Mouse (Mus musculus) layer of hippocampus, postnatal 10 days (tissue): ENCODE results near the gene Mrps33. TPM values are rescaled to one million over a fixed set of nuclear protein-coding genes. Genes with fewer than 3 reads are reported as not detected.

Experiments
- DNase-seq, 2 experiments: peaks; one replicate each; pipeline ENCODE4 v3.0.0; 2021; ENCODE audit warnings: low spot score in 2 of 2
- long read RNA-seq: library from polyadenylated mRNA; stranded (forward); transcript quantifications from one replicate; pipeline ENCODE4 v2.0.0, GENCODE M21; 2023
- total RNA-seq, 2 experiments: library from RNA; stranded (reverse); gene quantifications; 2 replicates each; pipeline ENCODE4 v1.2.3; 2021

Mrps33 gene
- total RNA-seq = 100 to 1,000 TPM in 1 of 2 experiments, 10 to 100 TPM in 1; 97.2 to 114 TPM
- long read RNA-seq, transcript Mrps33-202 (3 exons, 500 nt) = minor isoform, 7 of 230 reads
- long read RNA-seq, transcript Mrps33-201 (3 exons, 1,107 nt) = major isoform, 208 of 230 reads
- long read RNA-seq, partial matches to known transcripts = 3 of 230 reads
- long read RNA-seq, other reads (novel, unspliced or antisense) = 12 of 230 reads

DNA sequence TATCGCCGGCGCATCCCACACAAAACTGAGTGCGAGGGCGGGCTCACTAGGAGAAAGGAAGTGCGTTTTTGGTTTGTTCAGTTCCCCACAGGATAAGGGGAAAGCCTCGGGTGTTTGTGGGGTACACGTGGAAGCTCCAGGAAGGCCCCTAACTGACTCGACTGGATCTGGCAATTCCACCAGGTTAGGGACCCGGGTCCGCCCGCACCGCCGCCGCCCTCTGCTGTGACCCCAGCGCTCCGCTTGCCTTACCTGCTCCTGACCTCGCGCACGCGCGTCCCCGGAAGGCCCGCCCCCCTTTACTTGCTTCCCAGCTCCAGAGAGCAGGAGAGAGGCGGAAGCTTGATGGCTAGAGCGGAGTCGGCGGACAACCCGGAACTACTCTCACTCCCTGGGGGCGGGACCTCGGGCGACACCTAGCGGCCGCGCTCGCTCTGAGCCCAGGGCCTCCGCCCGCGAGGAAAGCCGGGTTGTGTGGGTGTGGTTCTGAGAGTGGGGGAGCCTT, at the start of gene Mrps33:
Gene Mrps33 (minus strand): TSS at position 377 of the 505 bp plus-strand sequence.
- DNase-seq = peak; percentile 97 to 98

DNA sequence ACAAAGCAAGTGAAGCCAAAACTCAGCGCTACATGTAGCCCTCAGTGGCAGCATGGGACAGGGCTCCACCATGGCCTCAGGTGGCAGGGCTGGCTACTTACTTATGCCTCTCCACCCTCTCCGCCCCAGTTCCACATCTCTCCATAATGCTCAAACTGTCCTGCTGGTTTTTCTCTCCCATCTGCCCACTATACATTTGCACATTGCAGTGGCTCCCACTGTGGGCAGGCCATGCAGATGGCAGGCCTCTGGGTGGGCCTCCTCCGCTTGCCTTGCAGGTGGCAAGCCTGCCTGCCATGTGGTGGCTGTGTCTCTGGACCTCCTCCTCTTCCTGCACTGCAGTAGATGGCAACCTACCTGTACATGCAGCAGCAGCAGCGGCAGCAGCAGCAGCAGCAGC, 38.9 kb upstream of the Mrps33 start:
- no peak for DNase-seq

DNA sequence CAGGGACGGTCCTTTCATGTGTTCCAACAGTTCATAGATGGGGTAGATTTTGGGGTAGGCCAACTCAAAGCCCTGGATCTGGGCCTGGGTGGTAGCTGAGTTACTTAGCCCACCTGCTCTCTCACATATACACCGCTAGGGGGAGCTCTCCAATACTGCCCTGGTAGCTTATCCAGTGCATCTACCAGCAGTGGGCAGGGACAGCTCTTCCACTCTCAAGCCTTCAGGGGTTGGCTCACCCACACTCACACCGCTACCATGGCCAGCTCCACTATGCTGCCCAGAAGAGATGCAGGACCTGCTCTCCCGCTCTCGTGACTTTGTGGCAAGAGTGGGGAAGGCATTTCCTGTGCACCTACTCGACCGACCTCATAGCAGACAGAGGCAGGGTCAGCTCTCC, 38.0 kb upstream of the Mrps33 start:
- DNase-seq = no peak

DNA sequence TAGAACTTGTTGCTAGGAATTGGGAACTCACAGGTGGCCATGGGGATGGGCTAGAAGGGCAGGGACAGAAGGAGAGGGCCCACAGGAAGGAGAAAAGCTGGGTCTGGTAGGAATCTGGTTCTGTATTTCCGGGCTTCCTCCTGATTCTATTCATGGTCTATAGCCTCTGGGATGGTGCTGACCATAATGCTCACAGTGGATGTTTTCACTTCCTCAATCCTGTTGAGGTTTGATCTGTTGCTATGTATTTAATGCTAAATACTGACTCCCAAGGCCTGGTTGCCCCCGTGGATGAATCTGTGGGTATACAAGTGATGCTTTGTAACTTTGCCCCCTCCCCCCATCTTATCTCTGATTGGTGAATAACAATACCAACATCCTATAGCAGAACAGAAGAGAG, 36.8 kb upstream of the Mrps33 start:
- DNase-seq = no peak

DNA sequence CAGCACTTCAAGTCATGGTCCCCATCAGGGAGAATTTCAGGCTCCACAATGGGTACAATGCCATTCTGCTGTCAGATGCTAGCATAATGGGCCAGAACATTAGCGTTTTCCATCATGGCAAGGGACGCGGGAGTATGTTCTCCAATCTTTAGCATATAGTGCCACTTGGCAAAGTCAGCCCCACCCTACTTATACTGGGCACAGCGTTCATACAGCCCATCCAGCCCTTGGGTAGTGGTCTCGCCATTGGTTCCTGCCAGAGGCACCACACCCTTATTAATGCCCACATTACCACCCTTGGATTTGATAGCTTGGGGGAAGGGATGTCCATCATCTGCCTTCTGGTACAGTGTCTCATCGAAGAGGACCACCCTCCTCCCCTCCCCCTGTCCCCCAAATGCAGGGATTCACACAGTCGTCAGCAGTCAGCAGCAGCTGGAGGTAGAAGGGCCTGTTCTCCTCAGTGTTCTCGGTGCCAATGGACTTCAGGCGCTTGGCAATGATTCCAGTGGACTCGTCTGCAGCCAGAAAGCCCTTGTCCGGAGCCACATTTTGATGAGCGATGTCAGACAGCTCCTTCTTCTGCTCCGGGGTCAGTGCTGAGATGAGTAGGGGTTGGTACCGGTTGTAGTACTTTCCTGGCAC, 33.0 kb upstream of the Mrps33 start:
- no peak for DNase-seq

DNA sequence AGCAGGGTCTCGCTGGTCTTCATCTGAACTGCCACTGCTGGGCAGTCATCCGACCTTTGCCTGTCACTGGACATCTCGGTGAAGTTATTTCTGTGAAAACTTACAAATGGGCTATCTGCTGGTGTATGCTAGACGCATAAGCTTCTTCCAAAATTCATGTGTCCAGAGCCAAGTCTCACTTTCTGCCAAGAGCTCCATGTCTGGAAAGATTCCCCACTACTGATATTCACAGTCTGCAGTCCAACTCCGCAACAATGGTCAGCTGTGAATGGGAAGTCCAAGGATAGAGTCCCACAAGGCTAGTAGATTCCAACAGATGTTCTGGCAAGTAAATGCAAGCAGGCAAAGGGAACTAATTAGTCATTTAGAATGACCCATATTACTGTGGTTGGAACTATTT, 17.9 kb upstream of the Mrps33 start:
- DNase-seq = no peak

DNA sequence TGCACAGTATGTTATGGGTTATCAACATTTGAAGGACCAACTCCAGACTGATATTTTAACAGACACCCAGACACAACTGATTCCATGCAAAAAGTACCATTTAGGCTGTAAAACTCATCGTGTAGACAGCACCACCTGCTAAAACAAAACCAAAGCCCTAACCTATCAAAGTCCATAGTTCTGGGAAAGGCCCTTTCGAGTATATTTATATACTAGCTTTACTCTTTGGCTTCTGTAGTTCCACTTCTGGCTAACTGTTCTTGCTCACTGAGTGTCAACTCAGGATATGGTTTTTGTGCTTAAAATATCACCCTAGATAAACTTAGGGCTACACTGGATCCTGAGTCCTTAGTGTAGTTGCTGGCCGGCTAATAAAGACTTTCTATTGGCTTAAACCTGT, 10.5 kb upstream of the Mrps33 start:
- no peak for DNase-seq

DNA sequence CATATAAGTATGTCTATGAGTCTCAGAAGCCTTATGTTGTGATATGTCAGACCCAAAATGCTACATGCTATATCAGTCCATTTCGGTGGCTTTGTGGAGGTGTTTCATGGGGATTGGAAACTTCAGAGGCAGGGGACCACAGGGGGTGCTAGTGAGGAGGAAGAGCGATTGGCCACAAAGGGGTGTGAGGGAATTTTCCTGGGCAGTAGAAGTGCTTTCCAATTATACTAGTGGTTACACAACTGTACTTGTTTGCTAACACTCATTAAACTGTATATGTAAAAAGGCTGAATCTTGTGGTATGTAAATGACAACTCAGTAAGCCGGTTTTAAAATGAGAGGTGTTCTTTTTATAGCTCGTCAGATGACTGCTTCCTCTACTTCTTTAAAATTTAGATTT, 8.1 kb upstream of the Mrps33 start:
- no peak for DNase-seq

DNA sequence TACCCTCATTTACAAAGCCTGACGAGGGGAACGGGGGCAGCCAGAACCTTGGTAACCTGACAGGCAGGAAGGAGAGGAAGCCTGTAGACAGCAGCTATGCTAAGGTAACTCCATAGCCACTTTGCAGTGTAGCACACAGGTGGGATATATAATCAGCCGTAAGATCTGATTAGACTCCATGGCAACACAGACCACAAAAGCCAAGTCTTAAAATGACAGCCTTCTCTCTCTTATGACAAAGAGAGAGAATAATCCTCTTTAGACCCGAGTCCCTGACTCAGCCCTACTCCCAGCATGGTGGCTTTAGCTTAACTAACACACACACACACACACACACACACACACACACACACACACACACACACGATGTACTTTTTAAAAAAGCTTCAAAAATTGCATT, 2.3 kb downstream of the Mrps33 start:
- no peak for DNase-seq

DNA sequence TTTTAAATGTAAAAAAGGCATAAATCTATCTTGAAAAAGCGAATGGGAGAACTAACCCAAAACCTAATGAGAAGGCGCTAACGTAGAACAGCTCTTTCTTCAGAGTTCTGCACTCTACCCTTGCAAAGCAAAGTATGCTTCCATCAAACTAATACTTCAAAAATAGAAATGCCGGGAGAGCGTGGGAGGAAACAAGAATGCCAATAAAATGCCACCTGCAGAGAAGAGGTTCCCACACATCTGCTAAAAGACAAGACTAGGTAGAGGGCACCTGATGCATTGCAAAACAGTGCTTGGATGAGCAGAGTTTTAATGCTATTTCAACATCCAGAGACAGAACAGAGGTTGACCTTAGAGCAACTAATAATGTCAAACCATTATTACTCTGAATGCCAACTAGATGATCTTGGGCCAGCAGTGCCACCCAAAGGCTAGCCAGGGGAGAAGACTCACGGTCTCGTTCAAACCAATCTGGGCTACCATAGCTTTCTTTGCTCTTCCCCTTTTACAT, 3.7 kb downstream of the Mrps33 start:
- no peak for DNase-seq

DNA sequence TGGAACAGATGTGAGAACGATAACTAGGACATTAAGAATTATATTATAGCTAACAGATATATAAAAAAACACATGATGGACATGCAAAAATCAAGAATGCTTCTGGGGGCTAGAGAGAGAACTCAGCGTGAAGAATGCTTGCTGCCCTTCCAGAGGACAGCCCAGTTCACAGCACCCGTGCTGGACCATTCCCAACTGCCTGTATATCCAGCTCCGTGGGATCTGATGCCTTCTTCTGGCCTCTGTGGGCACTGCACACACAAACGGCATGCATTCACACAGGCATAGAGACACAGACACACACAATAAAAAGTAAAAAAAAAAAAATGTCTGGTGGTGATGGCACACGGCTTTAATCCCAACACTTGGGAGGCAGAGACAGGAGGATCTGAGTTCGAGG, 4.5 kb downstream of the Mrps33 start:
- DNase-seq = no peak

DNA sequence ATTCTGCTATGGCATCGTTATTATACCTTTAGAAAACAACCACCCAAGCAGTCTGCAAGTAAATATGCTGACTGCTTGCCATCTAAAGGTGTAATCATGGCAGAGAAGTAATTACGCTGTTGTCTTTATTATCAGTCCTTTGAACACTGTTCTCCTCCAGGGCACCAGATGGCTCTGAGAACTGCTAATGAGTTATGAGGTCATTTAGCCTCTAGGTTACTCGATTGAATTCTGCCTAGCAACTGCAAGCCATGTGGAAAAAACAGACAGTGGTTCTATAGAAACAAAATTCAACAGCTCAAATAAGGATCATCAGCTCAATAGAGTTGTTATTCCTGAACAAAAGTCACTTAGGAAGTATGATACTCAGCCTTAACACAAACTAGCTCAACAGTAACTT, 4.9 kb downstream of the Mrps33 start:
- DNase-seq = no peak

DNA sequence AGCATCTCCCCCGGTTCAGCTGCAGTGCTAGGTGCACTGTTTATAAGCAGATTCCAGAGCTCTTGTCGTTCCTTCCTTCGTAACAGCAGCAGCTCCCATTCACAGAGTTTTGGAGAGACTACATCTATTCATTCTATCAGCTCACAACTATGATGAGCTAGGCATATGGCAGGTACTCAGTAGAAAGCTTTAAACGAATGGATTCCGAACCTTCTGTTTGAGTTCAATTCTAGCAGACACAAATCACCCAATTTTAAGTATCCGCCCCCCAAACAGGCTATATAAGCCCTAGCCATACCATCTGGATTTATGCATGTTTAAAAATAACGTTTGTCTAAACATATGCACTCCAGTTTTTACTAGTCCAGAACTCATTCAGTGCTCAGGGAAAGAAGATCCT, 9.8 kb downstream of the Mrps33 start:
- no peak for DNase-seq

DNA sequence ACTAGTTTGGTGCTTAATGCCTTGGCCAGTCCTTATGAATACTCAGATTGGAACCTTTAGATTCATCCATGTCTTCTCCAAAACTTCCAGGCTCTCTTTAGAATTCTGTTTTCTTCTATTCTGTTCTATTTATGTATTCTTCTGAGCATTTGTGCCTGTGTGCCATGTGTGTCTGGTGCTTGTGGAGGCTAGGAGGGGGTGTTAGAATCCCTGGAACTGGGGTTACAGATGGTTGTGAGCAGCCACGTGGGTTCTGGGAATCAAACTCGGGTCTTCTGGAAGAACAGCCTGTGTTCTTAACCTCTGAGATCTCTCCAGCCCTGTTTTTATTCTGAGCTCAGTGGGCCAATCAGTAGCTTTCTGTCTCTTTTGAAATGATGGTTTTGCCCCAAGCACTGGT, 13.7 kb downstream of the Mrps33 start:
- no peak for DNase-seq

DNA sequence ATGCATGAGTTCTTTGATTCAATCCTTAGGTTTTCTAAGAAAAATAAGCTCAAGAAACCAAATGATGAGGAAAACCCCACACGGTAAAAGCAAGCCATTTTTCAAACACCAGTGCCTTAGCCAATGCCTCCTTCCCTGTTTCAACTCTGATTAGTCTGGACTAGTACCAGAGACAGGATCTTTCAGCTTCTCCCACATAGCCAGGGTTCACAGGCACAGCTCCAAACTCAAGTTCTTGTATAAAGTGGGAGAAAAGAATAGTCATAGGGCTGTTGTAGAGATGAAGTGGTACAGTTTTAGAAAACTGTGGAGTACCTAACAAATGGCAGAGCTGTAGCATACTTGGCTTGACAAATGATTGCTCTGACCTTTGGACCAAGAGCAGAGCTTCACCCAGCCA, 14.6 kb downstream of the Mrps33 start:
- no peak for DNase-seq

DNA sequence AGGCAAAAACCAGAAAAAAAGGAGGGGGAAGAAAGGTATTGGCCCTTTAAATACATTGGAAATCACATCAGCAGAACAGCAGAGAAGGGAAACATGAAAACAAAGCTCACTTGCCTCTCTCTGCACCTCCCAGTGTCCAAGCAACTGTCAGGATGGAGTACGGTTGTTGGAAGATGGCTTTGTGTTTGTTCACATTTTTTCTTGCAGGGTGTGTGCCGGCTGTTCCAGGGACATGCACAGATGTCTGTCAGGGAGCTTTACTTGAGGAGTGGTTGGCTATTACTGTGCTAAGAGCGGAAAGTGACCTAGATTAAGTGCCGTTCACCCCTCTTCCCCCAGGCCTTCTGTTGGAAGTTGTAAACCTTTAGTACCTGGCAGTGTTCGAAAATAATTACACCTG, 19.0 kb downstream of the Mrps33 start:
- no peak for DNase-seq

DNA sequence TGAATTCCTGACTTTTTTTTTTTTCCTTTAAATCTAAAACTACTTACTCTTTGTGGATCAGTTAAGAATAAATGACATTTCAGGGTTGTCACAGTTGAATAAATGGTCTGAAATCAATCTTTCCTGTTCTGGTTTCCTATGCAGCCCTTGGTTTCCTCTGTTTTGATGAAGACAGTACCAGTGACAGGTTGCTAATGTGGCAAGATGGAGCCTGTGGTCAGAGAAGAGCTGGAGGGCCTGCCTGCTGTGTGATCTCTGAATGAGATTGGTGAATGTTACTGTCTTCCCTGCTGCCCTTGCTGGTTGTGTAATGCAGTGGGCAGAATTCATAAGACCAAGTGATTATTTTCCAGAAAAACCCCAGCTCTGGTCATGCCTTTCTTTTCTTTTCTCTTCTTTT, 22.4 kb downstream of the Mrps33 start:
- no peak for DNase-seq

DNA sequence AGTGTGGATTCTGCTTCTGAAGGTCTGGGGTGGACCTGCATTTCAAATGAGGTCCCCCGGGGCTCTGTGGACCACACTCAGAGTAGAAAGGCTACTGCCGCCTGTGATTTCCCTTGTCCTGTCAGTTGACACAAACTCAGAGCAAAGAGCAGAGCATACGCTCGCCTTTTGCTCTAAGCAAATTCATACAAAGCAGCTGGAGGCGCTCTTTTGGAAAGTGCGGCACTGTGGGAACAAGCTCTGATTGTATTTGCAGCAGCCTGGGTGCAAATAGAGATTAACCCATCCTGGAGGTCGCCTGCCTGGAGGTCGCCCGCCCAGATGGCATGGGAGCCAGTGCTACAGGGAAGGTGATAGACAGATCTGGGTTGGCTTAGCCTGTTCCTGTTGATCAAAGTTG, 23.0 kb downstream of the Mrps33 start:
- DNase-seq = no peak

DNA sequence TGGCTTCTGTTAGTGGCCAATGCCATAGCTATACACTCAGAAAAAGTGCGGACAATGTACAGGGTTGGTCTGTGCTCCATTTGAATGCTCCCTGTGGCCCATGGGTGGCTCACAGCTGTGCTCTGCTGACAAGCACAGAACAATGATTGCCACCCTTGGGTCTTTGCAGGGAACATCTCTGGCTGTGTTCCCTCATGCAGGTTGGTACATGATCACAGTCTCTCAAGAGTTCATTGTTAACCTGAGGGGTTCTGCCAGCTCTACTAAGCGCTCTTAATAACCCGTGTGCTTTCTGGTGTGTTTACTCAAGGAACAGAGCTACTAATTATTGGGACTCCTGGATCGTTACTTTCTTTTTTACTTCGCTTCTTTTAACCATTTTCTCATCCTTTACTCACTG, 24.8 kb downstream of the Mrps33 start:
- DNase-seq = no peak

DNA sequence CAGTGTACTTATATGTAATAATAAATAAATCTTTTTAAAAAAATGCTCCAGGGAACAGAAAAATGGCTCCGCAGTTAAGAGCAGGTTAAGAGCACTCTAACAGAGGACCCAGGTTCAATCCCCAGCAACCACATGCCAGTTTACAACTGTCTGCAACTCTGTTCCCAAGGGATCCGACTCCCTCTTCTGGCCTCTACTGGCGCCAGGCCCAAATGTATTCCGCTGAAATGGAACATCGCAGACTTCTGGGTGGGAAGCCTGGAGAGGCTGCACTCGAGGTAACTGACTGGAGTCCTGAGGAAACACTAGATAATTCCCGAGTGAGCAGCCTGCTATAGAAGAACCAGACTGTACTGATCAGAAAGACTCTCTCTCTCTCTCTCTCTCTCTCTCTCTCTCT, 27.3 kb downstream of the Mrps33 start:
- no peak for DNase-seq

DNA sequence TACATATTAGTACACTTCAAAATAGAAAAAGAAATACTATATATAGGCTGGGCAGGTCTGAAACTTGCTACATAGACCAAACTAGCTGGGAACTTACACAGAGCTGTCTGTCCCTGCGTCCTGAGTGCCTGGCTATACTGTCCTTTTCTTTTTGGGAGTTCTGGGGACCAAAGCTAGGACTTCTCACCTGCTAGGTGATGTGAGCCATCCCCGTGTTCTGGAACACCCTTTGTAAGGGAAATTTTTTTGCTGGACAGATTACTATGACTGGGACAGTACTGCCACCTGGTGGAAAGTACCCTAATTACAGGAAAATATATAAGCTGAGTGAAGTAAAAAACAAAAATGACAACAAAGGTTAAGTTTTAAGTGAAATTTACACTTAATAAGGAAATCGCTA, 28.2 kb downstream of the Mrps33 start:
- DNase-seq = no peak

DNA sequence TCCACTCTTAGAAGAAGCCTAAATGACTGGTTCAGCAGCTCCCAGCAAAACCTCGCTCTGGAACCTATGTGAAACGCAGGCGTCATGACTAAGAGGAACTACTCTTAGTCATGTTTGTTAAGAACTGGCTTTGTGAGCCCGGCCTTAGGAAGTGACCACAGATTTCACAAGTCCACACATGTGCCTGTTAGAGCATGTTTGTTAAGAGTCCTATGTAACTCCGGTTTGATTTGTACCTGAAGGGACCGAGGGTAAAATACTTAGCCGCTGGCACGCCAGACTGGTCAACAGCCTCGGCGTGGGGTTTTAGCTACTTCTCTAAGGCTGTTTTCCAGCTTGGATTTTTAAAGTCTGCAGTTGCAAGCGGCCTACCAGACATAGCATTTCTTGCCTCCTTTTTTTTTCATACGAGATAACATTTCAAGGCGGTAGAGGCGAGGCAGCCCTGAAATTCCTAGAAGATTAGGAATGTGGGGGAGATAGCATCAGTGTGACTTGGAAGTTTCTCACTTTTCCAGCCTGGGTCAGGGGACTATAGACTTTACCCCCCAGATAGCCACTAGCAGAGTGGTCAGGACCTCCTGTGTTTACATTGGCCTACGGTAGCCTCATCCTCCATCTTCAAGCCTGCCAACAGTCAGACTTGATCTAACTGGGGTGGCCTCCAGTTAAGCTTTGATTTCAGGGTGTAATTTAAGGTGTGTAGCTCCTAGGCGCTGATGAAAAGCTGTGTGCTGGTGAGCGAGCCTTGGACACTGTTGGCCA, 28.8 kb downstream of the Mrps33 start:
- no peak for DNase-seq
